Mouse (Mus musculus) forebrain, postnatal 0 days (tissue): Measurements from ENCODE around the gene B9d2. TPM values are rescaled to one million over a fixed set of nuclear protein-coding genes. Genes with fewer than 3 reads are reported as not detected.

Experiments
- ATAC-seq: fragments of 200-750 bp; cut with Nextera tagmentation; 2 replicates; pipeline ENCODE4 v1.8.0; 2017; ENCODE audit warnings: mild to moderate bottlenecking, moderate library complexity
- DNase-seq: peaks from one replicate; pipeline ENCODE4 v3.0.0-alpha.2; 2015
- H3K27ac ChIP-seq: fragments of 300-500 bp; sonication (generic); 2 replicates; pipeline ENCODE4 v1.5.1; 2014; ENCODE audit warnings: low read depth, mild to moderate bottlenecking, antibody characterized with exemption, low read length, moderate library complexity, mixed read lengths
- H3K27me3 ChIP-seq: fragments of 300-500 bp; sonication (generic); 2 replicates; pipeline ENCODE4 v1.6.1; 2014; ENCODE audit warnings: mild to moderate bottlenecking, low read length, mixed read lengths; ENCODE audit not compliant: insufficient read depth
- H3K36me3 ChIP-seq: fragments of 300-500 bp; sonication (generic); 2 replicates; pipeline ENCODE4 v1.6.1; 2014; ENCODE audit warnings: mild to moderate bottlenecking, moderate library complexity; ENCODE audit not compliant: insufficient read depth
- H3K4me1 ChIP-seq: fragments of 300-500 bp; sonication (generic); 2 replicates; pipeline ENCODE4 v1.6.1; 2014; ENCODE audit warnings: antibody characterized with exemption; ENCODE audit not compliant: insufficient read depth
- H3K4me2 ChIP-seq: fragments of 300-500 bp; sonication (generic); 2 replicates; pipeline ENCODE4 v1.6.1; 2014; ENCODE audit warnings: low read depth, mild to moderate bottlenecking, moderate library complexity
- H3K4me3 ChIP-seq: fragments of 300-500 bp; sonication (generic); 2 replicates; pipeline ENCODE4 v1.5.1; 2014; ENCODE audit warnings: low read depth, low read length, mixed read lengths
- H3K9ac ChIP-seq: fragments of 300-500 bp; sonication (generic); 2 replicates; pipeline ENCODE4 v1.6.1; 2014; ENCODE audit warnings: mild to moderate bottlenecking
- H3K9me3 ChIP-seq: fragments of 300-500 bp; sonication (generic); 2 replicates; pipeline ENCODE4 v1.6.1; 2016; ENCODE audit warnings: low read length
- CTCF ChIP-seq: sonication (generic); IDR thresholded peaks from 2 replicates; pipeline ENCODE4 v1.5.1; 2016; ENCODE audit warnings: antibody characterized with exemption, control low read depth, low read depth
- WGBS: fragments of 180-500 bp; shearing (Covaris S2); extraction: QIAGEN DNeasy Blood & Tissue Kit; methylation state at CpG from one replicate; pipeline ENCODE4 v1.1.7; 2014; 5-methylcytosine and 5-hydroxymethylcytosine counted together
- polyA plus RNA-seq: library from polyadenylated mRNA; unstranded; fragments of >200 nt; fragmentation: Nextera tagmentation; extraction: Ambion mirVana; gene quantifications from 2 replicates; pipeline ENCODE4 v1.2.1, GENCODE M21; 2015
- total RNA-seq: library from RNA; depleted of rRNA; stranded (reverse); fragments of >200 nt; gene quantifications from 2 replicates; pipeline ENCODE4 v1.2.3, GENCODE M21; 2014

Gene B9d2
- total and polyA plus RNA-seq, 2 experiments from 2014 or later, result 15.7 to 58.2 TPM

DNA sequence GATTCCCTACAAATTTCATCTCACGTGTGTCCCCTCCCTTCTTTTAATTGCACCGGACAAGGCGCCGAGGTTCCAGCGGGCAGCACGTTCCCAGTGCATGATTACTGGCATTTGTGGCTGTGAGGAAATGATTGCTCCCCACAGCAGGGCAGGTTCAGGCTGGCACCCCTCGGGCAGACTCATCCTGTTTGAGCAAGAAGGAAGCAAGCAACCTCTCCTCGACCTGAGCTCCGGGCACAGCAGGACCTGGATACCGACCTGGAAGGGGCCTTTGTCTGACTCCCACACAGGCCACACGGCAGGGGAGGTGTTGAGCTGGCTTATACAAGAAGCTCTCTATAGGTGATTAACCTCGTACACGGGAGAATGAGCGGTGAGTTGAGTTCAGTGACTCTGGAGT lies 35.5 kb upstream of the B9d2 start:
- TF ChIP-seq CTCF, result no peak
- no peak overlapping the region for H3K9ac ChIP-seq
- no peak overlapping the region for H3K4me2 ChIP-seq
- H3K27me3 ChIP-seq, result no peaks in the 10 kb centered on the region
- DNase-seq, result no peak
- no peaks in the 10 kb centered on the region for H3K4me1 ChIP-seq
- H3K9me3 ChIP-seq, result no peaks in the 10 kb centered on the region
- ATAC-seq, result no peak
- H3K4me3 ChIP-seq, result no peak overlapping the region
- 34% methylated on average over 14 of the region's 14 CpGs for WGBS
- peaks cover 9% of the 10 kb centered on the region for H3K36me3 ChIP-seq
- H3K27ac ChIP-seq, result no peak overlapping the region

DNA sequence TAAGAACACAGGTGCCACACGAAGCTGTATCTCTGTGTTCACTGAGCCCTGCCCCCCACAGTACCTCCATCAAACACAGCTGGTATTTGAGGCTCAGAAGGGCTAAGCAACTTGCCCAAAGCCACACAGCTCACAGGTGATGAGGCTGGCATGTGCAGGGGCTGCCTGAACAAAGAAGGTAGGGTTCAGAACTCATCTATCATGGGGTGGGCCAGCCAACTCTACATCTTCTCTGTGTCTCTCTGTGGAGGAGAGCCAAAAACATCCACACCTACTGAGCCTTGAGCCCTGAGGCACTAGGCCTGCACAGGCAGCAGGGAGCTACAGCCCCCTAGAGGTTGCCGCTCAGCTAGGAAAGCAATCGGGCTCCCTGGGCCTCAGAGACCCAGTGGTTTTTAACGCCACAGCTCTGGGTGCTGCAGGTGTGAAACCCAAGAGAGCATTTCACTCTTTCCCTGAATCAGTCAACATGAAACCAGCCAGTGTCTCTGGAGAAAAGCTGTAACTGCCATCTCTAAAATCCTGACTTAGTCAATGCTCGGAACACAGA lies 32.9 kb upstream of the B9d2 start:
- TF ChIP-seq CTCF, result no peak; the same call in 1 of the 2 replicates

DNA sequence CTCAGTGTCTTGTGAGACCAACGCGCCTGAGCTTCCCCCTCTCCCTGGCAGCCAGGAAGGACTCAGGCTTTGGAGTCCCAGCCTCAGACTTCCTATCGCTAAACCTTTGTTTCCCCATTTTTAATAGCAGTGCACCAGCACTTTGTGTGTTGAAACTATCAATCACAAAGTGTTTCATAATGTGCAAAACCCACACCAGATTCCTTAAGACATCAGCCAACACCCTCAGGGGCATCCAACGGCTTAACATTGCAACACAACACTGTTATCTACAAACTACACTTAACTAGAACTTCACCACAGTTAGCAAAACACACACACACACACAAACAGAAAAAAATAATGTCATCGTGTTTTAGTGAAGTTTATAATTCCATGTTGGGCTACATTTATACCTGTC lies 30.7 kb upstream of the B9d2 start:
- Histone ChIP-seq H3K4me1 (no peaks in the 10 kb centered on the region), H3K9ac (no peak overlapping the region), H3K4me2 (no peak overlapping the region), H3K27me3 (no peaks in the 10 kb centered on the region), H3K4me3 (no peak overlapping the region), H3K36me3 (peaks cover 3% of the 10 kb centered on the region; the same call in 1 of the 2 replicates), H3K9me3 (no peaks in the 10 kb centered on the region), H3K27ac (no peak overlapping the region)
- 88% methylated on average over 5 of the region's 5 CpGs for WGBS
- TF ChIP-seq CTCF, result no peak
- DNase-seq, result no peak
- no peak for ATAC-seq

More for the DNA sequence above, 32.9 kb upstream of the B9d2 start:
- Histone ChIP-seq H3K9ac (no peak overlapping the region), H3K4me3 (no peak overlapping the region), H3K36me3 (no peaks in the 10 kb centered on the region), H3K27ac (no peak overlapping the region), H3K27me3 (no peaks in the 10 kb centered on the region), H3K4me2 (no peak overlapping the region), H3K4me1 (no peaks in the 10 kb centered on the region), H3K9me3 (no peaks in the 10 kb centered on the region)
- DNase-seq (no peak), ATAC-seq (no peak)
- WGBS, result 60% methylated on average over 5 of the region's 5 CpGs

DNA sequence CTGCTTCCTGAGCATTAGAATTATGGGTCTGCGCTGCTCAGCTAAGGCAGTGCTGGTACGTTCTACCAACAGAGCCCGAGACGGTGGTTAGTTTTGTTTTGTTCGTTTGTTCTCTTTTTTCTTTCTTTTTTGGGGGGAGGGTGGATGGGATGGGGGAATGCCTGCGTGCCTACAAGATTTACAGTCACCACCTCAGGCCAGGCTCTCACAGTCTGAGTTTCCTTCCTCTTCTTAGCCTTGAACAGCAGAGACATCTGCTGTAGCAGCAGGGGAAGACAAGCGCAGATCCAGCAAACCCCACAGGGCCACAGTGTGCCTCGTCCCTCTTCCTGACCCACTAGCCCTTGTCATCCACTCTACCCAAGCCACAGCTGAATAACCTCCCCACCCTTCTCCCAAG lies 29.3 kb upstream of the B9d2 start:
- H3K4me1 ChIP-seq, result no peaks in the 10 kb centered on the region
- no peak for DNase-seq
- no peaks in the 10 kb centered on the region for H3K27me3 ChIP-seq
- no peak for ATAC-seq
- no peak for TF ChIP-seq CTCF
- peaks cover 3% of the 10 kb centered on the region; the same call in 1 of the 2 replicates for H3K36me3 ChIP-seq
- H3K4me3 ChIP-seq, result no peak overlapping the region
- no peaks in the 10 kb centered on the region for H3K9me3 ChIP-seq
- no peak overlapping the region for H3K9ac ChIP-seq
- no peak overlapping the region for H3K27ac ChIP-seq
- 92% methylated on average over 8 of the region's 8 CpGs for WGBS
- no peak overlapping the region for H3K4me2 ChIP-seq

DNA sequence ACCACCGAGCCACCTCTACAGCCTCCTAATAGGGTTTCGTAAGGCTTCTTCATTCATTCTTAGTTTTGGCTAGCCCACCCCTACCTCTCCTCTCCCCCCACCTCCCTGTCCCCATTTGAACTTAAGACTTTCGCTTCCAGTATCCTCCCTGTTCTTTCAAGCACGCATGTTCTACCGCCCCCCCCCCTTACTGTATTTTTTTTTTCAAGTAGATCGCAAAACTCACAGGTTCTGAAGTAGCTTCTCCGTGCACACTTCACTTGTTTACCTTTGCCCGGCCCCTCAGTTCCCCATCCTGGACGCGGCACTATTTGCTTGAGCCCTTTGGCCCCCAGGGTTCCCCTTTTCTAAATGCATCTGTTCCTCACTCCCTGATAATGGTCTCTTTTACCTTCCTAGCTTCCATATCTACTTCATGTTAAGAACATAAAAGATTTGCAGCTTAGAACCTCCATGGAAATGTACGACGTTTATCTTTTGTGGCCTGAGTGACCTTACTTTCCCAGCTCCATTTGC lies 28.3 kb upstream of the B9d2 start:
- WGBS, result 96% methylated on average over 12 of the region's 12 CpGs
- Histone ChIP-seq H3K27ac (no peak overlapping the region), H3K4me2 (no peak overlapping the region), H3K4me3 (no peak overlapping the region), H3K4me1 (no peaks in the 10 kb centered on the region), H3K36me3 (peaks cover 3% of the 10 kb centered on the region; the same call in 1 of the 2 replicates), H3K9ac (no peak overlapping the region), H3K27me3 (no peaks in the 10 kb centered on the region), H3K9me3 (no peaks in the 10 kb centered on the region)
- ATAC-seq (no peak), DNase-seq (no peak)
- no peak for TF ChIP-seq CTCF

DNA sequence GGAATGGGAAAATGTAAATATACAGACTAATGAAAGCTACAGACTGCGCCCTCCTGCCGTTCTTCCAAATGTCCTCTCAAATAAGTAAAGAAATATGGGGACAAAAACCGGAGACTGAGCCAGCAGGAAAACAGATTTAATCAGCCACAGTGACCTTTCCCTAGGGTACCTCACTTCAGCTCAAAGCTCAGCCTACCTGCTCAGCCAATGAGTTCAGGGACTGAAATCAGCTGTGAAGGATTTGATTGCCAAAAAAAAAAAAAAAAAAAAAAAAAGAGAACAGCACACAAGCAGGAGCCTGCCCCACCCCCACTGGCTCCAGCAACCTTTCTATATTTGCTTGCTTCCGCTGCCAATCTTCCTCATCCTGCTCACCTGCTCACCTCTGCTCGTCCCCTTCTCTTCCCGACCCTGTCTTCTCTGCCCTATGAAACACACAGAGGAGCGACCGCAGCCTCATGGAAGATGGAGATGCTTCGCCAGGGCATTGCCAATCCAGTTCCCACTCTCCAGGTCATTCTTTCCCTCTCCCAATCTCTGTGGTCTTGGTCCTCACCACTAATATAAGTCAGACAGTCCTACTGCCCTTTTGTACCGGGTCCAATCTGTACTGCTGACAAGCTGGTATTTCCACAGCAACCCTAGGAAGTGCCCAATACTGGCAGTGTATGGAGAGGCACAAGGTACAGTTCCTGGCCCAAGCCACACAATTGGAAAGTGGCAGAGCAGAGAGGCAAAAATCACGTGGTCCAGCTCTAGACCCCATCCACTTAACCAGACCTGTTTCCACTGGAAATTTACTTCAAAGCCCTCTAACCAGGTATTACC lies 24.8 kb upstream of the B9d2 start:
- no peaks in the 10 kb centered on the region for H3K27me3 ChIP-seq
- WGBS, result 76% methylated on average over 11 of the region's 11 CpGs
- no peak for ATAC-seq

DNA sequence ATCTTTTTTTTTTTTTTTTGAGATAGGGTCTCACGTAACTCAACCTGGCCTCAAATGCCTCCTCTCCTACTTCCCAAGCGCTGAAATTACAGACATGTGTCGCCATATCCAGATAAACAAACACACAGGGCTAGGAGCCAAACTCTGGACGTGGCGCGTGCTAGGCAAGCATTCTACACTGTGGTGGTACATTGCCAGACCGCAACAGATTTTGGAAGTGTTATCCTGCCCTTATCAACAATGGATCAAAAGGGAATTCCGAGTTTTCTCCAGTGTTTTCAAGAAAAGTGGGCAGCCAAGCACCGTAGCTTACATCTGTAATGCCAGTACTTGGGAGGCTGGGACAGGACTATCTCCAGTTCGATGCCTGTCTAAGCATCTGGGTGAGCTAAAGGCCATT lies 22.8 kb upstream of the B9d2 start:
- ATAC-seq (no peak), DNase-seq (no peak)
- no peak for TF ChIP-seq CTCF
- WGBS, result 30% methylated on average over 10 of the region's 10 CpGs
- H3K4me2 ChIP-seq, result peak overlapping the region; percentile 53
- no peaks in the 10 kb centered on the region for H3K9me3 ChIP-seq
- H3K36me3 ChIP-seq, result peaks cover 3% of the 10 kb centered on the region; the same call in 1 of the 2 replicates
- H3K4me3 ChIP-seq, result peak overlapping the region; percentile 70
- H3K27me3 ChIP-seq, result no peaks in the 10 kb centered on the region
- H3K27ac ChIP-seq, result no peak overlapping the region
- peak overlapping the region; percentile 63 for H3K9ac ChIP-seq
- H3K4me1 ChIP-seq, result peaks cover 9% of the 10 kb centered on the region

More for the DNA sequence above, 24.8 kb upstream of the B9d2 start:
- no peaks in the 10 kb centered on the region for H3K9me3 ChIP-seq
- H3K4me2 ChIP-seq, result no peak overlapping the region
- TF ChIP-seq CTCF, result no peak
- no peak overlapping the region for H3K9ac ChIP-seq
- H3K4me3 ChIP-seq, result no peak overlapping the region
- peaks cover 9% of the 10 kb centered on the region for H3K4me1 ChIP-seq
- H3K36me3 ChIP-seq, result peaks cover 3% of the 10 kb centered on the region; the same call in 1 of the 2 replicates
- DNase-seq, result no peak
- no peak overlapping the region for H3K27ac ChIP-seq
